Mouse (Mus musculus): Measurements from ENCODE around the gene Gpr135. TPM values are rescaled to one million over a fixed set of nuclear protein-coding genes. Genes with fewer than 3 reads are reported as not detected.

Gpr135 gene
- not detected in 2 replicates for polyA plus RNA-seq (2012)

DNA sequence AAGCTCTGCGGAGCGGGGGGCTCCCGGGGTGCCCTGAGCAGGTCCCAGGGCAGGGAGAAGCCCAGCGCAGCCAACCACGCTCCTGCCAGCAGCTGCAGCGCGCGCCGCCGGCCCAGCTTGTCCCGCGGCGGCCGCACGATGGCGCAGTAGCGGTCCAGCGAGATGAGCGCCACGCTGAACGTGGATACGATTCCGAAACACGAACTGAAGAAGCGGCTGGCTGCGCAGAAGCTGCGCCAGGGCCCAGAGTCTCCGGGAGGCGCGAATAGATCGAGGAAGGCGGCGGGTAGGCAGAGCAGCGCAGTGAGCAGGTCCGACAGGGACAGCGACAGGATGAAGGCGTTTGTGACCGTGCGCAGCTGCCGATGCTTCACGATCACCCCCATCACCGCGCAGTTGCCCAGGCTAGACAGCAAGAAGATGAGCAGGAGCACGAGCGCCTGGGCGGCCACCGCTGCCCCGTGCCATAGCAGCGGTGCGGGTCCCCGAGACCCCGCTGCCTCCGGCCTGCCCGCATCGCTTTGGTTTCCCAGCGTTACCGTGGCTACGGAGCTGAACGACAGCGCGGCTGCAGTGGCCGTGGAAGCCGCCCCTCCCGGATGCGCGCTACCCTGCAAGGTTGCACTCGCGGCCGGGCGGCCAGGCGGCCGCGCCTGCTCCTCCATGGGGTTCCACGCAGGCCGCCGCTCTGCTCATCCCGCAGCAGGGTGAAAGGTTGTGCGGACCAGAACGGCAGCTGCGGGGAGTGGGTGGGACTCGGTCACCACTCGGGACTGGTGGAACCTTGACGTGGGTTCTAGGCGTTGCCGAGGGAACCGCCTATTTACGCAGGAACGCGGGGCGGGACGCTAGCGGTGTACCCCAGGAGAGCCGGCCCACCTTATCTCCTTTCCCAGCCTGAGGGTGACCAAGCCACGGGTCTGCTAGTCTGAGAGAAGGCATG is at the start of gene Gpr135:
Gene Gpr135 (minus strand): TSS at position 799 of the 943 bp plus-strand sequence.
- TF ChIP-seq GATA1 (IDR thresholded peaks at IDR 0.05; ENCODE audit: low read length) (no peak), TAL1 (IDR thresholded peaks at IDR 0.05; ENCODE audit: low read length) (no peak)
- Histone ChIP-seq H3K4me3 (replicated peaks) (peak within 1 kb of the TSS; percentile 60), H3K4me1 (ENCODE audit: control insufficient read depth) (peaks cover 16% of the 10 kb centered on the region), H3K27me3 (ENCODE audit: control insufficient read depth) (peaks cover 53% of the 10 kb centered on the region), H3K36me3 (ENCODE audit: control insufficient read depth) (no peaks in the 10 kb centered on the region; the same call in 1 of the 2 replicates), H3K9me3 (ENCODE audit: control insufficient read depth, low read length) (peaks cover 5% of the 10 kb centered on the region)

DNA sequence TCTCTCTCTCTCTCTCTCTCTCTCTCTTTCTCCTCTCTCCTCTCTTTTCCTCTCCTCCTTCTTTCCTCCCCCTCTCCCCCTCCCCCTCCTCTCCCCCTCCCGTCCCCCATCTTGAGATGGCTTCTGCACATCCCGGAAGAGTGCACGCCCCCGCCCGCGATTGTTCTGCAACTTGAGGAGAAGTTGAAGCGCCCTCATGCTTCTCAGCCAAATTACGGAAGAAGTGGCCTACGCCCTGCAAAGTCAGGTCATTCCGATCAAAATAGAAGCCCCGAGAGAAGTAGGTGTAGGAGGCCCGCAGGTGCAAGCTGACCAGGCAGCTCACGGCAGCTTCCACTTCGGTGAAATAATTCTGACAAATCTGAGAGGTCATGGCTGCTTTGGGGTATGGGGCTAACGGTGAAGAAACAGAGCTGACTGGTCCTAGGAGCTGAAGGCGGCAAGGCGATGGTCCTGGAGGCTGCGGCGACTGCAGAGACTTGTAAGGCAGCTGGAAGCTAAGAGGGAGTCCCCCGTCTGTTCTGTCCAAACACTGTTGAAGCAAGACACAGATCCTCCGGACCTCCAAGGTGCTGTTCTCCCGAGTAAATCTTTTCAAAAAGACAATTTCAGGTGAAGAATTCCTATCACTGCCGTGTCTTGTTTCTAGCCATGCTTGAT is 44.9 kb upstream of the Gpr135 start:
- Histone ChIP-seq H3K4me1 (ENCODE audit: control insufficient read depth) (no peaks in the 10 kb centered on the region), H3K27me3 (ENCODE audit: control insufficient read depth) (no peaks in the 10 kb centered on the region), H3K36me3 (ENCODE audit: control insufficient read depth) (no peaks in the 10 kb centered on the region), H3K9me3 (ENCODE audit: control insufficient read depth, low read length) (no peaks in the 10 kb centered on the region), H3K4me3 (replicated peaks) (no peak overlapping the region)
- TF ChIP-seq TAL1 (IDR thresholded peaks at IDR 0.05; ENCODE audit: low read length): no peak
- no peak for TF ChIP-seq GATA1 (IDR thresholded peaks at IDR 0.05; ENCODE audit: low read length)

DNA sequence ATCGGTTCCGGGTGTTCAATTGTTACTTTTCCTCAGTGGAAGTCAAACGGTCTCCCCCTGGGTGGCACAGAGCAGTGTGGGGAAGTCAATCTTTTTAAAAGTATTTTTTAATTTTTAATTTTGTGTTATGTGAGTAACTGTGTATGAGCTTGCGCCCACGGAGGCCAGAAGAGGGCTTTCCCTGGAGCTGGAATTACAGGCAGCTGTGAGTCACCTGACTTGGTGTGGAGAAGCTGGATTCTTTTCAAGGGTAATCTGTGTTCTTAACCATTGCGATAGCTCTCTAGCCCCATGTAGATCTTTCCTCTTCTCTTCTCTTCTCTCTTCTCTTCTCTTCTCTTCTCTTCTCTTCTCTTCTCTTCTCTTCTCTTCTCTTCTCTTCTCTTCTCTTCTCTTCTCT is 44.2 kb upstream of the Gpr135 start:
- TF ChIP-seq TAL1 (IDR thresholded peaks at IDR 0.05; ENCODE audit: low read length) (no peak), GATA1 (IDR thresholded peaks at IDR 0.05; ENCODE audit: low read length) (no peak)
- Histone ChIP-seq H3K4me3 (replicated peaks) (no peak overlapping the region), H3K27me3 (ENCODE audit: control insufficient read depth) (no peaks in the 10 kb centered on the region), H3K4me1 (ENCODE audit: control insufficient read depth) (no peaks in the 10 kb centered on the region), H3K36me3 (ENCODE audit: control insufficient read depth) (no peaks in the 10 kb centered on the region), H3K9me3 (ENCODE audit: control insufficient read depth, low read length) (no peaks in the 10 kb centered on the region)

DNA sequence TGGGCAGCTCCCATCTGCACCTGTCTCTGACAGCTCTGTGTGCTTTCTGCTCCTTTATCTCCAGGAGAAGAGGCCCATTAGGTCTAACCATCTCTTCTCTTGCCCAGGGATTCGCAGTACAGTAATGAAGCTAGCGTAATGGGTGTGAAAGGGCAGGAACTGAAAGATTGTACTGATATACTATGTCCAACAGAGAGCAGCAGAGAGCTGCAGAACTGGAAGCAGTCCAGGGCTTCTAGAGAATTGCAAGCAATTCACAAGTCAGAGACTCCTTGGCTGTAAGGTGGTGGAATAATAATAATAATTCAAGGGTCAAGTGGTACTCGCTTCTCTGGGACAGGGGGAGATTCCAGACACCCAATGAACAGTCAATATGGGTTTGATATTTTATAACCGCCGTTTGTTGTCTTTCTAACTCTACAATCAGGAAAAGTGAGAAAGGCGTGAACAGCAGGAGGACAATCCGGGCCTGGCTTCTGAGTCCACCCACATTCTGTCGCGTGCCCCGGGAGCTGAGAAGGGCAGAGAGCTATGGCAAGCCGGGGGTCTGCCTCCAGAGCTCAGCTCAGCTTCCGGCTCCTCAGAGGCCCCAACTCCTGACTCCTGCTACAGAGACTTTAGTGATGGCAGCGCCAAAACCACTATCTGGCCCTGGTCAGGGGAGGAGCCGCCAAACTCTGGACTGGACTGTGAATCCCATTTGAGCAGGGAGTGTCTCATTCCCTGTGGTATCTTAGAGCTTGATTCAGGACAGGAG is 33.8 kb upstream of the Gpr135 start:
- Histone ChIP-seq H3K4me3 (replicated peaks) (no peak overlapping the region), H3K4me1 (ENCODE audit: control insufficient read depth) (no peaks in the 10 kb centered on the region), H3K27me3 (ENCODE audit: control insufficient read depth) (no peaks in the 10 kb centered on the region), H3K9me3 (ENCODE audit: control insufficient read depth, low read length) (no peaks in the 10 kb centered on the region), H3K36me3 (ENCODE audit: control insufficient read depth) (peaks cover 2% of the 10 kb centered on the region)
- no peak for TF ChIP-seq GATA1 (IDR thresholded peaks at IDR 0.05; ENCODE audit: low read length)
- TF ChIP-seq TAL1 (IDR thresholded peaks at IDR 0.05; ENCODE audit: low read length): no peak

- Histone ChIP-seq H3K36me3 (ENCODE audit: control insufficient read depth) (peaks cover 2% of the 10 kb centered on the region), H3K4me3 (replicated peaks) (no peak overlapping the region), H3K4me1 (ENCODE audit: control insufficient read depth) (no peaks in the 10 kb centered on the region), H3K9me3 (ENCODE audit: control insufficient read depth, low read length) (no peaks in the 10 kb centered on the region), H3K27me3 (ENCODE audit: control insufficient read depth) (no peaks in the 10 kb centered on the region)
- TF ChIP-seq GATA1 (IDR thresholded peaks at IDR 0.05; ENCODE audit: low read length): no peak
- no peak for TF ChIP-seq TAL1 (IDR thresholded peaks at IDR 0.05; ENCODE audit: low read length)
Observed at GRCm38 (mm10) chr12:72104027-72104426, 33.1 kb upstream of the Gpr135 start.

DNA sequence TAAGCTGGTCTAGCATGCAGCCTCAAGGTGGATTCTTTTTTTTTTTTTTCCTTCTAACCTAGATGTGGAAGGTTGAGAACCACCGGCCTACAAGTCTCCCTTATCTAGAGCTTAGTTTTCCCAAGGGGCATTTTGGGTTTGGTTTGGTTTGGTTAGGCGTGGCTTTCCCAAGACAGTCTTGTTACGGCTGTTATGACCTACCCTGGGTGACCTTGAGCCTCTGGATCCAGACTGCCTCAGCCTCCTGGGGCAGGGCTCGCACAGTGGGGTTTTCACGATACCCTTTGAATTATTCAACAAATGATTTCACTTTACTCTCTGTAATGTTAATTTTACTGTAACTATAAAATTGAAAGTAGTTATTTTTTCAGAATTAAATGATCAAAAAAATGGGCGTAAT is 31.9 kb upstream of the Gpr135 start:
- Histone ChIP-seq H3K4me3 (replicated peaks) (no peak overlapping the region), H3K36me3 (ENCODE audit: control insufficient read depth) (peaks cover 5% of the 10 kb centered on the region), H3K9me3 (ENCODE audit: control insufficient read depth, low read length) (no peaks in the 10 kb centered on the region), H3K27me3 (ENCODE audit: control insufficient read depth) (no peaks in the 10 kb centered on the region), H3K4me1 (ENCODE audit: control insufficient read depth) (no peaks in the 10 kb centered on the region)
- TF ChIP-seq TAL1 (IDR thresholded peaks at IDR 0.05; ENCODE audit: low read length) (no peak), GATA1 (IDR thresholded peaks at IDR 0.05; ENCODE audit: low read length) (no peak)

GRCm38 (mm10) chr12:72096966-72097365 is 26.0 kb upstream of the Gpr135 start:
- no peaks in the 10 kb centered on the region for H3K4me1 ChIP-seq (ENCODE audit: control insufficient read depth)
- peaks cover 51% of the 10 kb centered on the region for H3K36me3 ChIP-seq (ENCODE audit: control insufficient read depth)
- H3K9me3 ChIP-seq (ENCODE audit: control insufficient read depth, low read length): no peaks in the 10 kb centered on the region
- no peak for TF ChIP-seq GATA1 (IDR thresholded peaks at IDR 0.05; ENCODE audit: low read length)
- no peak for TF ChIP-seq TAL1 (IDR thresholded peaks at IDR 0.05; ENCODE audit: low read length)
- no peaks in the 10 kb centered on the region for H3K27me3 ChIP-seq (ENCODE audit: control insufficient read depth)
- no peak overlapping the region for H3K4me3 ChIP-seq (replicated peaks)

GRCm38 (mm10) chr12:72089802-72090201 is 18.9 kb upstream of the Gpr135 start:
- Histone ChIP-seq H3K27me3 (ENCODE audit: control insufficient read depth) (peaks cover 5% of the 10 kb centered on the region), H3K36me3 (ENCODE audit: control insufficient read depth) (peaks cover 33% of the 10 kb centered on the region), H3K9me3 (ENCODE audit: control insufficient read depth, low read length) (no peaks in the 10 kb centered on the region), H3K4me1 (ENCODE audit: control insufficient read depth) (peaks cover 18% of the 10 kb centered on the region), H3K4me3 (replicated peaks) (no peak overlapping the region)
- no peak for TF ChIP-seq GATA1 (IDR thresholded peaks at IDR 0.05; ENCODE audit: low read length)
- no peak for TF ChIP-seq TAL1 (IDR thresholded peaks at IDR 0.05; ENCODE audit: low read length)
